ENCODE assay signal across 30 mouse cellular contexts in genomic region chr10:86017781-86018180, GRCm38 (mm10). TPM values are rescaled to one million over a fixed set of nuclear protein-coding genes. Genes with fewer than 3 reads are reported as not detected.
DNase-seq lines count a peak whose midpoint lies in the region; ATAC-seq and TF ChIP-seq lines count a peak whose summit lies in the region.
"Had no signal": no experiment of that assay in that cellular context is flagged by ENCODE, and none has a peak within 500 bp of the region (broad histone marks: within the 10 kb centered on the region; RNA-seq: fewer than 3 reads in every experiment).

No protein-coding gene starts in this region.

- WGBS in intestine, embryonic 14.5 days, result 91% methylated on average over 7 of the region's 7 CpGs
- 86% methylated on average over 7 of the region's 7 CpGs for whole genome bisulfite sequencing in intestine, postnatal 0 days

- no peak overlapping the region for H3K27ac ChIP-seq in intestine, embryonic 14.5 days (ENCODE audit: low read depth)
- H3K27ac ChIP-seq in intestine, postnatal 0 days (ENCODE audit: low read depth, low read length), result no peak overlapping the region
- H3K27ac ChIP-seq: embryonic facial prominence, embryonic 13.5 days; embryonic facial prominence, embryonic 15.5 days; forebrain, embryonic 10.5 days; forebrain, embryonic 12.5 days had no signal

- TF ChIP-seq CTCF in intestine, postnatal 0 days (IDR thresholded peaks at IDR 0.05; ENCODE audit: low read depth), result no peak

- no peaks in the 10 kb centered on the region for H3K27me3 ChIP-seq in intestine, embryonic 14.5 days (replicated peaks; ENCODE audit: control insufficient read depth, insufficient read depth, low read length)
- no peaks in the 10 kb centered on the region for H3K27me3 ChIP-seq in intestine, postnatal 0 days (replicated peaks; ENCODE audit: control insufficient read depth, insufficient read depth, low read length)
- H3K27me3 ChIP-seq: embryonic facial prominence, embryonic 13.5 days; embryonic facial prominence, embryonic 15.5 days; forebrain, embryonic 12.5 days; Patski had no signal

- DNase-seq in heart, adult 11 months, result peak; percentile 64
- DNase-seq in heart, postnatal 14 days, result no peak
- peak; percentile 41 for DNase-seq in intestine, embryonic 14.5 days (ENCODE audit: low spot score)
- DNase-seq in R1 (ENCODE audit: low read depth, low spot score), result peak; percentile 10
- no peak for DNase-seq in cerebellum, adult 8-10 months
- DNase-seq in layer of hippocampus, adult 9-10 months (ENCODE audit: low spot score), result no peak
- DNase-seq: adrenal gland, adult 8-10 months; adrenal gland, postnatal 14 days; adrenal gland, postnatal 36 days; B cell, adult 2 months; cerebellum, adult 11-12 months; cerebellum, adult 2 months; cerebellum, adult 9-11 months; cerebellum, postnatal 14 days; cerebellum, postnatal 36 days; embryo, embryonic 11 days had no signal

- H3K4me2 ChIP-seq in intestine, embryonic 14.5 days (ENCODE audit: low read length), result no peak overlapping the region
- H3K4me2 ChIP-seq in intestine, postnatal 0 days (replicated peaks; ENCODE audit: low read depth), result no peak overlapping the region
- H3K4me2 ChIP-seq: embryonic facial prominence, embryonic 13.5 days; embryonic facial prominence, embryonic 15.5 days; forebrain, embryonic 12.5 days had no signal

- no peaks in the 10 kb centered on the region for H3K36me3 ChIP-seq in intestine, embryonic 14.5 days (ENCODE audit: control insufficient read depth, insufficient read depth, low read length)
- H3K36me3 ChIP-seq in intestine, postnatal 0 days (ENCODE audit: control insufficient read depth, insufficient read depth), result no peaks in the 10 kb centered on the region
- H3K36me3 ChIP-seq: embryonic facial prominence, embryonic 13.5 days; embryonic facial prominence, embryonic 15.5 days; forebrain, embryonic 10.5 days; forebrain, embryonic 12.5 days; G1E had no signal

- H3K4me3 ChIP-seq in intestine, embryonic 14.5 days (ENCODE audit: low read depth, low read length), result no peak overlapping the region
- no peak overlapping the region for H3K4me3 ChIP-seq in intestine, postnatal 0 days (ENCODE audit: low read depth, low read length)
- H3K4me3 ChIP-seq: embryonic facial prominence, embryonic 13.5 days; embryonic facial prominence, embryonic 15.5 days; erythroblast, embryonic 14.5 days; forebrain, embryonic 10.5 days; forebrain, embryonic 12.5 days had no signal

- no peaks in the 10 kb centered on the region for H3K9me3 ChIP-seq in intestine, embryonic 14.5 days (ENCODE audit: control insufficient read depth, low read length)
- no peaks in the 10 kb centered on the region for H3K9me3 ChIP-seq in intestine, postnatal 0 days (ENCODE audit: control insufficient read depth)
- H3K9me3 ChIP-seq: embryonic facial prominence, embryonic 13.5 days; embryonic facial prominence, embryonic 15.5 days; forebrain, embryonic 10.5 days; forebrain, embryonic 12.5 days; G1E had no signal

- ATAC-seq in intestine, embryonic 14.5 days (replicated peaks; ENCODE audit: low FRiP score, low TSS enrichment, low read depth), result no peak
- ATAC-seq in intestine, postnatal 0 days, result no peak
- ATAC-seq: activated CD4-positive, CD25-positive, alpha-beta regulatory T cell, adult 4 months; CD4-positive, CD25-positive, alpha-beta regulatory T cell, adult 4 months; forebrain, embryonic 14.5 days; forebrain, embryonic 16.5 days; Patski had no signal

- H3K4me1 ChIP-seq in intestine, embryonic 14.5 days (replicated peaks; ENCODE audit: control insufficient read depth, insufficient read depth, low read length), result 0 out of 2 replicates have a peak, but pooled peaks cover 9% of the 10 kb centered on the region
- H3K4me1 ChIP-seq in intestine, postnatal 0 days (replicated peaks; ENCODE audit: control insufficient read depth, insufficient read depth, low read length), result no peaks in the 10 kb centered on the region

- intact Hi-C loops in heart, postnatal 14 days (cut with DNase I), result no loop called here

- no peak overlapping the region for H3K9ac ChIP-seq in intestine, embryonic 14.5 days (ENCODE audit: low read length)
- H3K9ac ChIP-seq in intestine, postnatal 0 days (ENCODE audit: low read depth, low read length), result no peak overlapping the region
- H3K9ac ChIP-seq: embryonic facial prominence, embryonic 13.5 days; embryonic facial prominence, embryonic 15.5 days; forebrain, embryonic 12.5 days had no signal

RNA-seq across cellular contexts. Expression of gene Fbxo7, which starts 4.0 kb away (rescaled TPM):
- total RNA-seq in heart, postnatal 14 days (2021), result 10 to 100 TPM; 14.4 to 15.3 TPM
- polyA plus RNA-seq in intestine, embryonic 14.5 days (2014; fragmentation: Nextera tagmentation; extraction: Ambion mirVana), result 28.5 and 31.0 TPM in 2 replicates
- 28.6 and 33.5 TPM in 2 replicates for polyA plus RNA-seq in intestine, postnatal 0 days (2015; fragmentation: Nextera tagmentation; extraction: Ambion mirVana)

RNA-seq across cellular contexts. Expression of gene Bpifc, which starts 6.1 kb away (rescaled TPM):
- not detected for total RNA-seq in heart, postnatal 14 days (2021)
- polyA plus RNA-seq in intestine, embryonic 14.5 days (2014; fragmentation: Nextera tagmentation; extraction: Ambion mirVana), result 0.07 TPM in 1 of 2 replicates, not detected in the other
- polyA plus RNA-seq in intestine, postnatal 0 days (2015; fragmentation: Nextera tagmentation; extraction: Ambion mirVana), result not detected in 2 replicates
- total RNA-seq: CH12.LX, G1E had no signal
- polyA plus RNA-seq: CD4-positive, CD25-positive, alpha-beta regulatory T cell, adult 4 months; embryonic facial prominence, embryonic 11.5 days; erythroblast, embryonic 14.5 days; forebrain, embryonic 10.5 days; forebrain, embryonic 12.5 days; forebrain, embryonic 14.5 days; forebrain, embryonic 16.5 days; G1E had no signal

Comparison
In these comparisons a context has a peak if more than half of its experiments do, and no peak if none do; other contexts are left out.
1. DNase-seq: peak in heart, adult 11 months (single experiment), intestine, embryonic 14.5 days (single experiment) and R1 (single experiment); none in heart, postnatal 14 days (0 of 2), cerebellum, adult 8-10 months (single experiment) and layer of hippocampus, adult 9-10 months (single experiment).